In the genomic region with DNA sequence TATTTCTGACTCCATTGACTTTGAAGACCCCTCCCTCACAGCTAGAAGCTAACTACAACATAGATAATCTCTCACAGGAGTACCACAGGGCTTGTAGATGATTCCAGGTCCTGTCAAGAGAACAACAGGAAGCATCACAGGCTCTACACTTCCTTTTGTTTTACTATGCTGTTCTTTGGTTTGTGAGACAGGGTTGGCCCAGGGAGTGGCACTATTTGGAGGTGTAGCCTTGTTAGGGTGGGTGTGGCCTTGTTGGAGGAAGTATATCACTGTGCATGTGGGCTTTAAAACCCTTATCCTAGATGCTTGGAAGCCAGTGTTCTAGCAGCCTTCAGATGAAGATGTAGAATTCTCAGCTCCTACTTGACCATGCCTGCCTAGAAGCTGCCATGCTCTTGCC, we compare ENCODE assay signal across 22 mouse cellular contexts. TPM values are rescaled to one million over a fixed set of nuclear protein-coding genes. Genes with fewer than 3 reads are reported as not detected.
"Had no signal": no experiment of that assay in that cellular context is flagged by ENCODE, and none has a peak within 500 bp of the region (broad histone marks: within the 10 kb centered on the region; RNA-seq: fewer than 3 reads in every experiment).

No protein-coding gene starts in this region.

- H3K9me3 ChIP-seq: liver, embryonic 13.5 days; midbrain, embryonic 10.5 days; midbrain, embryonic 13.5 days; neural tube, embryonic 13.5 days had no signal

- H3K4me2 ChIP-seq: liver, embryonic 13.5 days; midbrain, embryonic 13.5 days; neural tube, embryonic 13.5 days had no signal

- DNase-seq: kidney, adult 18-20 months; kidney, adult 9 months; kidney, postnatal 14 days; kidney, postnatal 4 days; layer of hippocampus, postnatal 36 days; liver, embryonic 13.5 days; lung, adult 2 months; thymus, adult 2 months; thymus, postnatal 14 days had no signal

- H3K27me3 ChIP-seq: liver, embryonic 13.5 days; midbrain, embryonic 13.5 days; neural tube, embryonic 13.5 days had no signal

- H3K27ac ChIP-seq: layer of hippocampus, adult 2 months; left cerebral cortex, adult 2 months; liver, embryonic 13.5 days; macrophage; midbrain, embryonic 10.5 days; midbrain, embryonic 13.5 days; neural tube, embryonic 13.5 days had no signal

- H3K4me3 ChIP-seq: layer of hippocampus, adult 2 months; left cerebral cortex, adult 2 months; liver, embryonic 13.5 days; midbrain, embryonic 10.5 days; midbrain, embryonic 13.5 days; neural tube, embryonic 13.5 days had no signal

- H3K36me3 ChIP-seq: liver, embryonic 13.5 days; midbrain, embryonic 10.5 days; midbrain, embryonic 13.5 days; neural tube, embryonic 13.5 days had no signal

- H3K9ac ChIP-seq: liver, embryonic 13.5 days; midbrain, embryonic 13.5 days; neural tube, embryonic 13.5 days had no signal

- H3K4me1 ChIP-seq: liver, embryonic 13.5 days; midbrain, embryonic 10.5 days; midbrain, embryonic 13.5 days; neural tube, embryonic 13.5 days had no signal

- ATAC-seq: midbrain, embryonic 13.5 days had no signal

RNA-seq across cellular contexts. Expression of a gene that starts 40.2 kb away (rescaled TPM):
- total RNA-seq: layer of hippocampus, postnatal 10 days; left cerebral cortex, adult 2 months; megakaryocyte, adult 5-6 weeks; neutrophil, adult 5-6 weeks had no signal
- polyA plus RNA-seq: liver, adult 2 months; macrophage; midbrain, embryonic 10.5 days; midbrain, embryonic 13.5 days; midbrain, postnatal 0 days; small intestine, adult 2 months; spleen, adult 2 months had no signal
